Mouse (Mus musculus) forebrain, embryonic 10.5 days (tissue): ENCODE data around the gene Rangrf. TPM values are rescaled to one million over a fixed set of nuclear protein-coding genes. Genes with fewer than 3 reads are reported as not detected.

Source experiments
- DNase-seq: peaks from one replicate; pipeline ENCODE4 v3.0.0-alpha.2; 2017; ENCODE audit warnings: low spot score; ENCODE audit errors: extremely low spot score
- H3K27ac ChIP-seq: fragments of 300-500 bp; sonication (generic); 2 replicates; pipeline ENCODE4 v1.5.1; 2016; ENCODE audit warnings: mild to moderate bottlenecking
- H3K27me3 ChIP-seq: fragments of 300-500 bp; sonication (generic); 2 replicates; pipeline ENCODE4 v1.6.1; 2016; ENCODE audit warnings: mild to moderate bottlenecking; ENCODE audit not compliant: poor library complexity, severe bottlenecking
- H3K36me3 ChIP-seq: fragments of 300-500 bp; sonication (generic); replicated peaks from 2 replicates; pipeline ENCODE4 v1.6.1; 2016; ENCODE audit warnings: mild to moderate bottlenecking, moderate library complexity
- H3K4me1 ChIP-seq: fragments of 300-500 bp; sonication (generic); 2 replicates; pipeline ENCODE4 v1.6.1; 2016
- H3K4me3 ChIP-seq: fragments of 300-500 bp; sonication (generic); 2 replicates; pipeline ENCODE4 v1.5.1; 2016; ENCODE audit warnings: mild to moderate bottlenecking, moderate library complexity
- H3K9me3 ChIP-seq: fragments of 300-500 bp; sonication (generic); 2 replicates; pipeline ENCODE4 v1.6.1; 2016; ENCODE audit warnings: mild to moderate bottlenecking, moderate library complexity
- WGBS: fragments of 180-500 bp; shearing (Covaris S2); methylation state at CpG from one replicate; pipeline ENCODE4 v1.1.7; 2016; 5-methylcytosine and 5-hydroxymethylcytosine counted together
- microRNA-seq: library from miRNA; unstranded; fragments of <30 nt; microRNA quantifications from one replicate; pipeline ENCODE4, GENCODE M21; 2017
- polyA plus RNA-seq: library from polyadenylated mRNA; unstranded; fragments of >200 nt; fragmentation: Nextera tagmentation; extraction: Ambion mirVana; gene quantifications from 2 replicates; pipeline ENCODE4 v1.2.1, GENCODE M21; 2016

Rangrf gene
- polyA plus RNA-seq, 1 experiment from 2014 or later: 90.7 TPM

- Histone ChIP-seq H3K36me3 (no peaks in the 10 kb centered on the region), H3K4me3 (no peak overlapping the region), H3K4me1 (no peaks in the 10 kb centered on the region), H3K27me3 (no peaks in the 10 kb centered on the region), H3K9me3 (no peaks in the 10 kb centered on the region), H3K27ac (no peak overlapping the region)
- no peak for DNase-seq
- WGBS: 87% methylated on average over 6 of the region's 6 CpGs
Measured at GRCm38 (mm10) chr11:68929947-68930346, 45.0 kb downstream of the Rangrf start.

- no peak for DNase-seq
- Histone ChIP-seq H3K27me3 (no peaks in the 10 kb centered on the region), H3K4me1 (peaks cover 8% of the 10 kb centered on the region), H3K27ac (no peak within 1 kb of the TSS), H3K9me3 (no peaks in the 10 kb centered on the region), H3K4me3 (no peak within 1 kb of the TSS), H3K36me3 (no peaks in the 10 kb centered on the region)
- 77% methylated on average over 3 of the region's 3 CpGs for WGBS
Measured at GRCm38 (mm10) chr11:68926981-68927380, 48.0 kb downstream of the Rangrf start, which contains the start of gene Odf4. Gene Odf4 (minus strand): TSS chr11:68927081.

GRCm38 (mm10) chr11:68924749-68925148 lies 50.2 kb downstream of the Rangrf start:
- Histone ChIP-seq H3K27me3 (no peaks in the 10 kb centered on the region), H3K36me3 (no peaks in the 10 kb centered on the region), H3K4me1 (peaks cover 11% of the 10 kb centered on the region), H3K9me3 (no peaks in the 10 kb centered on the region), H3K27ac (no peak overlapping the region), H3K4me3 (no peak overlapping the region)
- whole genome bisulfite sequencing: 79% methylated on average over 2 of the region's 2 CpGs
- no peak for DNase-seq

GRCm38 (mm10) chr11:68923191-68923590 lies 51.8 kb downstream of the Rangrf start:
- Histone ChIP-seq H3K27me3 (no peaks in the 10 kb centered on the region), H3K36me3 (no peaks in the 10 kb centered on the region), H3K4me1 (peaks cover 11% of the 10 kb centered on the region), H3K4me3 (no peak overlapping the region), H3K27ac (no peak overlapping the region), H3K9me3 (no peaks in the 10 kb centered on the region)
- no peak for DNase-seq
- 52% methylated on average over 3 of the region's 3 CpGs for WGBS

Small RNAs within 50 kb of the gene (microRNA-seq; reads per million reads assigned to microRNA genes)
- gene Mir3062: 17.7 reads per million, percentile 28 among the genes with 10 or more reads in this experiment

Other genes starting within 250 kb of the Rangrf start
- gene Ndel1, start 103.3 kb downstream of the Rangrf start, polyA plus RNA-seq: 49.4 and 51.3 TPM in 2 replicates
- 0.05 and 0.11 TPM in 2 replicates for gene Rnf222, start 86.6 kb downstream of the Rangrf start, polyA plus RNA-seq
- gene Rpl26, start 73.6 kb downstream of the Rangrf start, polyA plus RNA-seq: 1,077 and 1,081 TPM in 2 replicates
- gene Odf4, start 48.1 kb downstream of the Rangrf start, polyA plus RNA-seq: not detected in 2 replicates
- 6.7 and 6.8 TPM in 2 replicates for gene Arhgef15, start 17.7 kb downstream of the Rangrf start, polyA plus RNA-seq
- 1.9 and 2.1 TPM in 2 replicates for gene Slc25a35, start 7.1 kb downstream of the Rangrf start, polyA plus RNA-seq
- 70.5 and 72.8 TPM in 2 replicates for gene Pfas, start 33.3 kb upstream of the Rangrf start, polyA plus RNA-seq
- 79.6 and 86.1 TPM in 2 replicates for gene Ctc1, start 40.7 kb upstream of the Rangrf start, polyA plus RNA-seq
- gene Aurkb, start 70.5 kb upstream of the Rangrf start, polyA plus RNA-seq: 227 and 236 TPM in 2 replicates
- gene Borcs6, start 84.5 kb upstream of the Rangrf start, polyA plus RNA-seq: 3.8 and 4.1 TPM in 2 replicates
- gene Tmem107, start 95.6 kb upstream of the Rangrf start, polyA plus RNA-seq: 60.8 and 61.0 TPM in 2 replicates
- gene Vamp2, start 113.3 kb upstream of the Rangrf start, polyA plus RNA-seq: 51.3 and 57.6 TPM in 2 replicates
- gene Per1, start 120.0 kb upstream of the Rangrf start, polyA plus RNA-seq: 7.3 and 9.0 TPM in 2 replicates
- 0.16 and 0.17 TPM in 2 replicates for gene Hes7, start 145.2 kb upstream of the Rangrf start, polyA plus RNA-seq
- gene 9130213A22Rik, start 147.4 kb upstream of the Rangrf start, polyA plus RNA-seq: 0.11 and 0.16 TPM in 2 replicates
- gene Aloxe3, start 150.7 kb upstream of the Rangrf start, polyA plus RNA-seq: 0.26 and 0.28 TPM in 2 replicates
- gene Alox12b, start 181.8 kb upstream of the Rangrf start, polyA plus RNA-seq: 0.05 TPM in 1 of 2 replicates, not detected in the other
- 0.10 TPM in 1 of 2 replicates, not detected in the other for gene Alox8, start 222.7 kb upstream of the Rangrf start, polyA plus RNA-seq